Mouse (Mus musculus) forebrain, postnatal 0 days (tissue): ENCODE measurements around the gene Crxos. TPM values are rescaled to one million over a fixed set of nuclear protein-coding genes. Genes with fewer than 3 reads are reported as not detected.
A peak's percentile ranks its signal among the peaks of the same experiment; 100 is the strongest.
"Not testable (repeated sequence)": the region's sequence is repeated elsewhere in the genome, so short reads cannot be mapped to it uniquely, and the experiment has no call there.

Source experiments
- ATAC-seq: fragments of 200-750 bp; cut with Nextera tagmentation; 2 replicates; pipeline ENCODE4 v1.8.0; 2017; ENCODE audit warnings: mild to moderate bottlenecking, moderate library complexity
- DNase-seq: peaks from one replicate; pipeline ENCODE4 v3.0.0-alpha.2; 2015
- H3K27ac ChIP-seq: fragments of 300-500 bp; sonication (generic); 2 replicates; pipeline ENCODE4 v1.5.1; 2014; ENCODE audit warnings: low read depth, mild to moderate bottlenecking, antibody characterized with exemption, low read length, moderate library complexity, mixed read lengths
- H3K27me3 ChIP-seq: fragments of 300-500 bp; sonication (generic); 2 replicates; pipeline ENCODE4 v1.6.1; 2014; ENCODE audit warnings: mild to moderate bottlenecking, low read length, mixed read lengths; ENCODE audit not compliant: insufficient read depth
- H3K36me3 ChIP-seq: fragments of 300-500 bp; sonication (generic); 2 replicates; pipeline ENCODE4 v1.6.1; 2014; ENCODE audit warnings: mild to moderate bottlenecking, moderate library complexity; ENCODE audit not compliant: insufficient read depth
- H3K4me1 ChIP-seq: fragments of 300-500 bp; sonication (generic); 2 replicates; pipeline ENCODE4 v1.6.1; 2014; ENCODE audit warnings: antibody characterized with exemption; ENCODE audit not compliant: insufficient read depth
- H3K4me2 ChIP-seq: fragments of 300-500 bp; sonication (generic); 2 replicates; pipeline ENCODE4 v1.6.1; 2014; ENCODE audit warnings: low read depth, mild to moderate bottlenecking, moderate library complexity
- H3K4me3 ChIP-seq: fragments of 300-500 bp; sonication (generic); 2 replicates; pipeline ENCODE4 v1.5.1; 2014; ENCODE audit warnings: low read depth, low read length, mixed read lengths
- H3K9ac ChIP-seq: fragments of 300-500 bp; sonication (generic); 2 replicates; pipeline ENCODE4 v1.6.1; 2014; ENCODE audit warnings: mild to moderate bottlenecking
- H3K9me3 ChIP-seq: fragments of 300-500 bp; sonication (generic); 2 replicates; pipeline ENCODE4 v1.6.1; 2016; ENCODE audit warnings: low read length
- CTCF ChIP-seq: sonication (generic); IDR thresholded peaks from 2 replicates; pipeline ENCODE4 v1.5.1; 2016; ENCODE audit warnings: antibody characterized with exemption, control low read depth, low read depth
- WGBS: fragments of 180-500 bp; shearing (Covaris S2); extraction: QIAGEN DNeasy Blood & Tissue Kit; methylation state at CpG from one replicate; pipeline ENCODE4 v1.1.7; 2014; 5-methylcytosine and 5-hydroxymethylcytosine counted together
- polyA plus RNA-seq: library from polyadenylated mRNA; unstranded; fragments of >200 nt; fragmentation: Nextera tagmentation; extraction: Ambion mirVana; gene quantifications from 2 replicates; pipeline ENCODE4 v1.2.1, GENCODE M21; 2015
- total RNA-seq: library from RNA; depleted of rRNA; stranded (reverse); fragments of >200 nt; gene quantifications from 2 replicates; pipeline ENCODE4 v1.2.3, GENCODE M21; 2014

Crxos gene
- total and polyA plus RNA-seq, 2 experiments from 2014 or later = not detected

GRCm38 (mm10) chr7:15912183-15912582 is 29.8 kb downstream of the Crxos start:
- WGBS = 2% methylated on average over 4 of the region's 4 CpGs
- Histone ChIP-seq H3K27ac (no peak overlapping the region), H3K4me1 (no peaks in the 10 kb centered on the region), H3K9ac (no peak overlapping the region), H3K36me3 (peaks cover 5% of the 10 kb centered on the region; the same call in 1 of the 2 replicates), H3K4me3 (no peak overlapping the region), H3K27me3 (no peaks in the 10 kb centered on the region), H3K9me3 (no peaks in the 10 kb centered on the region), H3K4me2 (no peak overlapping the region)
- ATAC-seq (peak; percentile 83), DNase-seq (peak; percentile 82)
- TF ChIP-seq CTCF = peak; percentile 83

DNA sequence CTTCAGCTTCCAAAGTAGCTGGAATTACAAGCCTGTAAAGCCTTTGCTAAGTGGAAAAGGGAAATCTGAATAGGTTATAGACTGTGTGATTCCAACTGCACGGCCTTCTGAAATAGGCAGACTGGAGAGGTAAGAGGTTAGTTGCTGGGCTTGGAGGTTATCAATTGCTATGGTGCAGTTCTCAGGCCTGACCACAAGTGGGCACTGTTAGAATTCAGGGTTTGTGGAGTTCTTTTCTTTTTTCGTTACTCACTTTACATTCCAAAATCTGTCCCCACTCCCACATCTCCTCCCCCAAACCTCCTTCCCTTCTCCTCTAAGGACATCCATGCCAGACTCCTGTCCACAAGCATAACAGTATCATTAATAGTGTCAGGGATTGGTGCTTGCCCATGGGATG is 31.8 kb downstream of the Crxos start:
- TF ChIP-seq CTCF = peak; percentile 69
- WGBS = 29% methylated on average over 2 of the region's 2 CpGs
- Histone ChIP-seq H3K27ac (no peak overlapping the region), H3K4me3 (no peak overlapping the region), H3K9me3 (no peaks in the 10 kb centered on the region), H3K4me2 (no peak overlapping the region), H3K9ac (no peak overlapping the region), H3K4me1 (no peaks in the 10 kb centered on the region), H3K36me3 (peaks cover 18% of the 10 kb centered on the region), H3K27me3 (no peaks in the 10 kb centered on the region)
- DNase-seq (peak; percentile 42), ATAC-seq (no peak)

DNA sequence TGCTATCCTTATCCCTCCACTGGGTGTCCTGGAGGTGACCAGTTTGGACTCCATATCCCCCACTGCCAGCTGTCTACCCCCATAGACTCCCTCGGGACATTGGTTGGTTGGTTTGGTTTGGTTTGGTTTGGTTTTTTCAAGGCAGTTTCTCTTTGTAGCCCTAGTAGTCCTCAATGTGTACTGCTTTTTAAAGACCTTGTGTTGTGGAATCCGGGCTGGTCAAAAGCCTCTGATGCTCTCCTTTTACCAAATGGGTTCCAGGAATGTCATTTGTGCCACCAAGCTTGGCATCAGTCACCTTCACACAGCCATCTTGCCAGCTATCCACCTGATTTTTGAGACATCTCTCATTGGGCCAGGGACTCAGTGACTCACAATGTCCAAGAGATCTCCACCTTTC is 32.3 kb downstream of the Crxos start:
- Histone ChIP-seq H3K4me2 (no peak overlapping the region), H3K27me3 (no peaks in the 10 kb centered on the region), H3K36me3 (peaks cover 23% of the 10 kb centered on the region), H3K9me3 (no peaks in the 10 kb centered on the region), H3K9ac (no peak overlapping the region), H3K4me3 (no peak overlapping the region), H3K27ac (no peak overlapping the region), H3K4me1 (no peaks in the 10 kb centered on the region)
- no peak for DNase-seq
- 81% methylated on average over 2 of the region's 2 CpGs for WGBS
- TF ChIP-seq CTCF = no peak
- no peak for ATAC-seq

DNA sequence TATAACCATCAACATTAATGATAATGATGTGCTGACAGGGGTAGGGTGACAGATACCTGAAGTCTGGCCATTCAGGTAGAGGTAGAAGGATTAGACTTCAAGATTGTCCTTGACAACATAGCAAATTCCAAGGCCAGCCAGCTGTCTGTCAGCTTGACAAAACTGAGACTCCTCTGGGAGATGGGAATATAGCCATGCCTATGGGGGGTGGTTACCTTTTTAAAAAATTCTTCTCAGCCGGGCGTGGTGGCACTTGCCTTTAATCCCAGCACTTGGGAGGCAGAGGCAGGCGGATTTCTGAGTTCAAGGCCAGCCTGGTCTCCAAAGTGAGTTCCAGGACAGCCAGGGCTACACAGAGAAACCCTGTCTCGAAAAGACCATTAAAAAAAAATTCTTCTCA is 33.3 kb downstream of the Crxos start:
- H3K9me3 ChIP-seq, DNase-seq, H3K4me1 ChIP-seq, H3K9ac ChIP-seq, ATAC-seq, H3K27ac ChIP-seq, H3K4me2 ChIP-seq, H3K27me3 ChIP-seq, H3K4me3 ChIP-seq: not testable (repeated sequence)
- WGBS = 89% methylated on average over 4 of the region's 4 CpGs
- H3K36me3 ChIP-seq = peaks cover 30% of the 10 kb centered on the region

DNA sequence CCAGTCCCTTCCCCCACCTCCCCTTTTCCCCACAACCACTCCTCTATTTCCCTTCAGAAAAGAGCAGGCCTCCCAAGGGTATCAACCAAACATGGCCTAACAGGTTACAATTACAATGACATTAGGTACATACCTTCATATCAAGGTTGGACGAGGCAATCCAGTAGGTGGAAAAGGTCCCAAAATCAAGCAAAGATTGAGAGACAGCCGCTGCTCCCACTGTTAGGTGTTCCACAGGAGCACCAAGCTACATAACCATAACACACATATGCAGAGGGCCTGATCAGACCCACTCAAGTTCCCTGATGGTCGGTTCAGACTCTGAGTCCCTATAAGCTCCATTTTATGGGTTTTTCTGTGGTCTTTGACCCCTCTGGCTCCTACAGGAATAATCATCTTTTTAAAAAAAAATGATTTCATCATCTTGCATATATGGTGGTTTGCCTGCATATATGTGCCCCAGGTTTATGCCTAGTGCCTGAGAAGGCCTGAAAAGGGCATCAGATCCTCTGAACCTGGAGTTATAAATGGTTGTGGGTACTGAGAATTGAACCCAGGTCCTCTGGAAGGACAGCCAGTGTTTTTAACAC is 33.8 kb downstream of the Crxos start:
- whole genome bisulfite sequencing = 91% methylated on average over 3 of the region's 3 CpGs
- DNase-seq = no peak

DNA sequence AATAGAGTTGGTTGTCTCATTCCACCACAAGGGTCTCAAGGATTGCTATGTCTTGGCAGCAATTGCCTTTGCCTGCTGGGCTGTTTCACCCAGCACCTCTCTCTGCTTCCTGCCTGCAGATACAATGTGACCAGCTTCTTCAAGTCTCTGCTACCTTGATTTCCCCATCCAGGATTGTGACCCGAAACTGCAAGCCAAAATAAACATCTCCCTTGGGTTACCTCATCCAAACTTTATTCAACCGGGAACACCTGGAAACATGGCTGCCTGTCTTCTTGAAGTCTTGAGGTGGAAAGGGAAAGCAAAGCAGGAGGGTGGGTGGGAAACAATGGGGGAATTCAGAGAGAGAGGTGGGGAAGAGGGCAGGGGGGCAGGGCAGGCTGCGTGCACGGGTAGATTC is 34.6 kb downstream of the Crxos start:
- Histone ChIP-seq H3K4me2 (no peak overlapping the region), H3K27me3 (no peaks in the 10 kb centered on the region), H3K9me3 (no peaks in the 10 kb centered on the region), H3K4me3 (no peak overlapping the region), H3K27ac (no peak overlapping the region), H3K9ac (no peak overlapping the region), H3K36me3 (peaks cover 30% of the 10 kb centered on the region), H3K4me1 (peaks cover 13% of the 10 kb centered on the region)
- 85% methylated on average over 4 of the region's 4 CpGs for WGBS
- DNase-seq (no peak), ATAC-seq (no peak)
- TF ChIP-seq CTCF = no peak

More for the DNA sequence above, 33.8 kb downstream of the Crxos start:
- H3K4me3 ChIP-seq = no peak overlapping the region
- no peak overlapping the region for H3K9ac ChIP-seq
- no peak overlapping the region for H3K4me2 ChIP-seq
- H3K27ac ChIP-seq = no peak overlapping the region
- H3K4me1 ChIP-seq = peaks cover 13% of the 10 kb centered on the region
- H3K27me3 ChIP-seq = no peaks in the 10 kb centered on the region
- ATAC-seq = no peak
- TF ChIP-seq CTCF = no peak
- H3K9me3 ChIP-seq = no peaks in the 10 kb centered on the region
- H3K36me3 ChIP-seq = peaks cover 30% of the 10 kb centered on the region

DNA sequence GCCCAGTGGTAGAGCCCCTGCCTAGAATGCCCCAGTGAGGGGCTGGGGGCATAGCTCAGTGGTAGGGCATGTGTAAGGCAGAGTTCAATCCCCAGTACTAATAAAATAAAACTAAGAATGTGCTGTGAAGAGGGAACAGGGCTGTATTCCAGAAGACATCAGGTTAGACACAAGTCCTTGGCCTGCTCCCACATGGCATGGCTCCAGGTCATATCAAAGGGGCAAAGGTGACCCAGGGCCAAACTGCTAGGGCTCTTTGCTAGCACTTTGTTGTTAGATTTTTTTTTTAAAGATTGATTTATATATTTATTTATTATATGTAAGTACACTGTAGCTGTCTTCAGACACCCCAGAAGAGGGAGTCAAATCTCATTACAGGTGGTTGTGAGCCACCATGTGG is 36.0 kb downstream of the Crxos start:
- DNase-seq = no peak
- no peak overlapping the region for H3K27ac ChIP-seq
- H3K36me3 ChIP-seq = peaks cover 30% of the 10 kb centered on the region
- H3K4me3 ChIP-seq = no peak overlapping the region
- no peak for ATAC-seq
- peaks cover 17% of the 10 kb centered on the region for H3K4me1 ChIP-seq
- H3K9me3 ChIP-seq = no peaks in the 10 kb centered on the region
- H3K9ac ChIP-seq = no peak overlapping the region
- no peak for TF ChIP-seq CTCF
- no peaks in the 10 kb centered on the region for H3K27me3 ChIP-seq
- H3K4me2 ChIP-seq = no peak overlapping the region
